Mouse (Mus musculus) hindbrain, embryonic 10.5 days (tissue): ENCODE measurements around the gene Chn1. TPM values are rescaled to one million over a fixed set of nuclear protein-coding genes. Genes with fewer than 3 reads are reported as not detected.

Experiments
- DNase-seq: peaks from one replicate; pipeline ENCODE4 v3.0.0-alpha.2; 2017; ENCODE audit warnings: low spot score
- H3K27ac ChIP-seq: fragments of 300-500 bp; sonication (generic); 2 replicates; pipeline ENCODE4 v1.5.1; 2016; ENCODE audit warnings: mild to moderate bottlenecking, moderate library complexity
- H3K27me3 ChIP-seq: fragments of 300-500 bp; sonication (generic); 2 replicates; pipeline ENCODE4 v1.6.1; 2016; ENCODE audit warnings: mild to moderate bottlenecking; ENCODE audit not compliant: poor library complexity, insufficient read depth, severe bottlenecking
- H3K36me3 ChIP-seq: fragments of 300-500 bp; sonication (generic); 2 replicates; pipeline ENCODE4 v1.6.1; 2016; ENCODE audit warnings: mild to moderate bottlenecking, moderate library complexity
- H3K4me1 ChIP-seq: fragments of 300-500 bp; sonication (generic); replicated peaks from 2 replicates; pipeline ENCODE4 v1.6.1; 2016; ENCODE audit warnings: mild to moderate bottlenecking
- H3K4me3 ChIP-seq: fragments of 300-500 bp; sonication (generic); 2 replicates; pipeline ENCODE4 v1.5.1; 2016; ENCODE audit warnings: mild to moderate bottlenecking, moderate library complexity
- H3K9me3 ChIP-seq: fragments of 300-500 bp; sonication (generic); 2 replicates; pipeline ENCODE4 v1.6.1; 2016; ENCODE audit warnings: mild to moderate bottlenecking, moderate library complexity
- WGBS: fragments of 180-500 bp; shearing (Covaris S2); methylation state at CpG from one replicate; pipeline ENCODE4 v1.1.7; 2016; 5-methylcytosine and 5-hydroxymethylcytosine counted together
- polyA plus RNA-seq: library from polyadenylated mRNA; unstranded; fragments of >200 nt; fragmentation: Nextera tagmentation; extraction: Ambion mirVana; gene quantifications from 2 replicates; pipeline ENCODE4 v1.2.1, GENCODE M21; 2016

Gene Chn1
- polyA plus RNA-seq, 1 experiment from 2014 or later, result 68.4 TPM

DNA sequence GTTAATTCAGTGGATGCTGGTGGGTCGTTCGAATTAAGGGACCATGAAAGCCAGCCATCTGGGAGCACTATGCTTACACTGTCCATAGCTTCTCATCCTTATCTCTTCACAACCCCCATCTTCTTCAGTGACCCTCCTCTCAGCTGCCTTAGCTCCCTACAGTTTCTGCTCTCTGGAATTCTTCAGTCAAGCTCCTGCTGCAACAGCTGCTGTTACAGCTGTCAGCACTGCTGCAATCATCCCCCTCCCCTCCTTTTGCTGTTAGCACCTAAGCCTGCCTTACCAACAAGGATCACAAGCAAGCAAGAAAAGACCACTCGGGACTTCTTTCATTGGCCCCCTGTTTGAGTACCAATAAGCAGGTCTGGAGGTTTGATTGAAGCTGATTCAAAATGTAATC lies 50.2 kb downstream of the Chn1 start:
- WGBS, result 78% methylated on average over 3 of the region's 3 CpGs

DNA sequence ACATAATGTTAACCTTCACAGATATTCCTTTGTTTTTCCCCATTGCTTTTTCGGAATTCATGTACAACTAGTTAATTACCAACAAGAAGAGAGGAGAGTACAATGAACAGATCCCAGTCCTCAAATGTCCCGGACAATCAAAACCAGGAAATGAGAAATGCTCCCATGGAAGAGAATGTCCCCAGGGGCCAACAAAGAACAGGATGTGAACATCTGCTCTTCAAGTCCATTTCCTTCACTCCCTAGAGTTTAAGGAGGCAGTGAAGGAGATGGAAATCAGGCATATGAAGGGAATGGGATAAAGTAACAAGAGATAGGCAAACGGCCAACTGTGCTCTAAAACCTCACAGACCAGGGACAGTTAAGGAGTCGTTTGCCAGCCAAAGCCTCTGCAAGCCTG lies 53.3 kb downstream of the Chn1 start:
- Histone ChIP-seq H3K4me1 (peaks cover 22% of the 10 kb centered on the region), H3K27ac (no peak overlapping the region), H3K9me3 (no peaks in the 10 kb centered on the region), H3K27me3 (no peaks in the 10 kb centered on the region), H3K4me3 (no peak overlapping the region), H3K36me3 (no peaks in the 10 kb centered on the region)
- DNase-seq, result no peak
- WGBS, result 49% methylated on average over 4 of the region's 4 CpGs

More for the DNA sequence above, 50.2 kb downstream of the Chn1 start:
- Histone ChIP-seq H3K27me3 (no peaks in the 10 kb centered on the region), H3K4me3 (no peak overlapping the region), H3K4me1 (peaks cover 22% of the 10 kb centered on the region), H3K9me3 (no peaks in the 10 kb centered on the region), H3K36me3 (no peaks in the 10 kb centered on the region), H3K27ac (no peak overlapping the region)
- no peak for DNase-seq

DNA sequence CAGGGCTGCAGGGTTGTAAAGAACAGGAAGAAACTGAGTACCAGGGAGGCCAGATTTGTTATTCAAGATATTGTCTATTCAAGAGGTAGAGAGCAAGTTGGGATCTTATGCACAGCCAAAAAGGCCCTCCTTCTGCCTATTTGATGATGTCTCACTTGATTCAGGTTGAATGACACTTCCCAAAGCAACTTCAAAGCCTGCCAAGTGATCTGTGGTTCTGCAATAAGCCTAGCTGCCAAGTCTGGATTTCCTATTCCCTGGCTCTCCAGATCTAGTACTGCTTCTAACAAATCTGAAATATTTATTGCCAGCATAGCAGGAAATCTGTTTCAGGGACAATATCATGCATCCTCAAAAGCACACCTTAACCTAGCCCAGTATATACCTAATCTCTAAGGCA lies 62.7 kb downstream of the Chn1 start:
- no peak overlapping the region for H3K27ac ChIP-seq
- H3K36me3 ChIP-seq, result peaks cover 2% of the 10 kb centered on the region; the same call in 1 of the 2 replicates
- no peaks in the 10 kb centered on the region for H3K27me3 ChIP-seq
- DNase-seq, result no peak
- no peaks in the 10 kb centered on the region for H3K4me1 ChIP-seq
- no peaks in the 10 kb centered on the region for H3K9me3 ChIP-seq
- no peak overlapping the region for H3K4me3 ChIP-seq

DNA sequence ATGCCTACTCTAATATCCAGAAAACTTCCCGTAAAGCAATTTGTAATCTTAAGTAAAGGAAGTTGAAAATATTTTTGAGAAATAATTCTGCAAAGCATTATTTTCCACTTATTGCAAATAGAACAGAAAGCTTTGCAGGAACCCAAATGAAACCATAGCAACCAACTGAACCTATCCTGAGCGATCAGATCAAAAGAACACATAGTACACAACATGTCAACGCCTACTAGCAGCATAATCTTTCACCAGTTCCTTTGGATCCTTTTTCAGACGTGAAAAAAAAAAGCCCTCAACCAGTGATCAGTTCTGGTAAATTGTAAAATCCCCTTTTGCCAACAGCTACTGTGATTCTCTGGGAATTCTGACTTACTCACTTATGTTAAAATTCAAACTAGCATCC lies 82.1 kb downstream of the Chn1 start:
- WGBS, result 81% methylated on average over 4 of the region's 4 CpGs
- DNase-seq, result no peak

DNA sequence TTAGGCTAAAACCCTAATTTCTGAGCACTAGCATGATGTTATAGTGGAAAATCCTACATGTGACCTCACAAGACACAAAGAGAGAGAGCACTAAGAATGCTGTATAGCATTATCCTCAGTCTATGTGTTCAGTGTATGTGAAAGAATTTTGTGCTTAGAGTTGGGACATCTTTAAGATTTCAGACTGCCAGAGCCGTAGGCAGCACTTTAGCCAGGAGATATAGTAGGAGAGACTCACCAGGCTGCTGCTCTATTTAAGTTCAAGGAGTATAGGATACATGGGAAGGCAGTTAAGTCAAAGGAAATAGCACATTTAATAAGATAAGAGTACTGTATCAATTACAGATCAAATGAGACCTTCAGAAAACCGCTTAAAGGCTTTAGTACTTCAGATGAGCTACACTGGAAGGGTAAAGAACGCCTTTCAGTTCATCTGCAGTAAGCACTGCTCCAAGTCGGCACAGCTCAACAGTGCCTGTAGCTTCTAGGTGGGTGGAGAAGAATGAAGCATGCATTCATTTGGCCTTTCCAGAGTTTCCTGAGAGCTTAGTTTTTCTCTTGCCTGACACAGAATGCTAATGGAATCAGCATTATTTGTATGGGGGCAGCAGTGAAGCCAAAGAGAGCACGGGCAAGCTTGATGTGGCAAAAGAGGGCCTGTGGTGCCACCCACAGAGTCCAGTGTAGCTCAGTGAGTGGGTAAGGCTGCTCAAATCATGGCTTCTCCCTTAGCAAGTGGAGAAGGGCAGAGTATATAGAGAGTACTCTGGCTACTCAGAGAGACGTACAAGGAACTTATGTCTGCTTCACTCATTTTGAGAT lies 84.2 kb downstream of the Chn1 start:
- 81% methylated on average over 6 of the region's 6 CpGs for WGBS
- no peaks in the 10 kb centered on the region for H3K4me1 ChIP-seq
- no peak overlapping the region for H3K4me3 ChIP-seq
- H3K27ac ChIP-seq, result no peak overlapping the region
- H3K36me3 ChIP-seq, result peaks cover 37% of the 10 kb centered on the region
- no peaks in the 10 kb centered on the region for H3K27me3 ChIP-seq
- H3K9me3 ChIP-seq, result no peaks in the 10 kb centered on the region
- no peak for DNase-seq

More for the DNA sequence above, 82.1 kb downstream of the Chn1 start:
- H3K27me3 ChIP-seq, result no peaks in the 10 kb centered on the region
- H3K27ac ChIP-seq, result no peak overlapping the region
- no peaks in the 10 kb centered on the region for H3K9me3 ChIP-seq
- no peaks in the 10 kb centered on the region for H3K4me1 ChIP-seq
- peaks cover 25% of the 10 kb centered on the region for H3K36me3 ChIP-seq
- no peak overlapping the region for H3K4me3 ChIP-seq

DNA sequence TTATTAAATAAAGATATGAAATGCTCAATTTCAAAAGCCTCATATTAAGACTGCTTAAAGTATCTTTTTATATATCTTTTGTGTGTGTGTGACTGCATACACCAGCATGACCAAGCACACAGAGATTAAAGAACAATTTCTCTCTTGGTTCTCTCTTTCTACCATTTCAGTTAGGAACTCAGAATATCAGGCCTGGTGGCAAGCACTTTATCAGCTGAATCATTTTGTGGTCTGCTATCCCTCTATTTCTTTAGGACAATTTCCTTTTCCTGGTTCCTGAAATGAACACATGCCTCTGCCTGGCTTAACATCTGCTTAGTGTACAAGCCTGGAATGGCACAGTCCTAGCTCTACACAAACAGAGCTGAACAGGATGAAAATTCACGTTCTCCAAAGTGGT lies 92.6 kb downstream of the Chn1 start:
- 69% methylated on average over 1 of the region's 1 CpGs for WGBS

DNA sequence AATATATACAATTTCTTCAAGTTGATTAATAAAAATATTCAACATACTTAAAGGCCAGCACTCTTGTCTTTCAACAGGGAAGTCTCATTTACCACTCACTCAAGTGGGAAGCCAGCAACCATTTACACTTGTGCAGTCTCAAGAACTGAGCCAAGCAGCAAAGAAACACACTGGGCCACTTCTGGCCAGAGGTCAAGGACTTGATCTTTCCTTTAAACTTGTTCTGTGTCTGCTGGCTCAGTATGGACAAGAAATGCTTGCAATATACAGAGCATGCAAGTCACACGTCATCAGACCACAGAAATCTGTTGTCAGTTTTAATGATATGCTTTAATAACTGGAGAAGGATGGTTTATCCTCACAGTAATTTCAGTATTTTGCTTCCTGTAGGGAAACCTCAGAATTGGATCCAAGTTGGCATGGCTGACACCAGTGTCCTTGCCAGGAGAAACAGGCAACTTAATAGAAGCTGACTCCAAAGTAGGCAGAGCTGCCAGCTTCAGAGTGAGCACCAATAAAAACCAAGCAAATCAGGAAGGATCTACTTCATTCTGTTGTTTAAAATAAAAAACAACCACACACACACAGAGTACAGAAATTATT lies 94.6 kb downstream of the Chn1 start:
- no peaks in the 10 kb centered on the region for H3K4me1 ChIP-seq
- WGBS, result 82% methylated on average over 1 of the region's 1 CpGs
- no peak for DNase-seq
- no peak overlapping the region for H3K27ac ChIP-seq
- H3K9me3 ChIP-seq, result no peaks in the 10 kb centered on the region
- H3K4me3 ChIP-seq, result no peak overlapping the region
- H3K36me3 ChIP-seq, result peaks cover 2% of the 10 kb centered on the region; the same call in 1 of the 2 replicates
- H3K27me3 ChIP-seq, result no peaks in the 10 kb centered on the region

More for the DNA sequence above, 92.6 kb downstream of the Chn1 start:
- DNase-seq, result no peak
- no peak overlapping the region for H3K4me3 ChIP-seq
- no peaks in the 10 kb centered on the region for H3K4me1 ChIP-seq
- H3K27me3 ChIP-seq, result no peaks in the 10 kb centered on the region
- H3K9me3 ChIP-seq, result no peaks in the 10 kb centered on the region
- no peak overlapping the region for H3K27ac ChIP-seq
- H3K36me3 ChIP-seq, result peaks cover 6% of the 10 kb centered on the region; the same call in 1 of the 2 replicates

DNA sequence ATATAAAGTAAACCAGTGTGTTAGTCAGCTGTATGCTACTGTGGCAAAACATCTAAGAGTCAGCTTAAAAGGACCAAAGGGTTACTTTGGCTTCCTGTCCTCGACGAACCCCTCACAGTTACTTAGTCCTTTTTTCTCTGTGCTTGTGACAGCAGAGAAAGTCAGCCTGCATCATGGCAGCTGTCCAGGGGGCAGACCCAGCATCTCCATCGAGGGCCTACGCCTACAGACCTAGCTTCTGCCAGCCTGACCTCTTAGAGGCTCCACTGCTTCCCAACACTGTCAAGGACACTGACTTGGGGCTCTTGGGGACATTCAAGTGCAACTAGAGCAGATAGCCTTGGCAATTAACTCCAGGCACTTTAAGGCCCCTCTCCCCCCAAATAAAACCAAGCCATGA lies 106.5 kb downstream of the Chn1 start:
- H3K27me3 ChIP-seq, result no peaks in the 10 kb centered on the region
- H3K27ac ChIP-seq, result no peak overlapping the region
- peaks cover 5% of the 10 kb centered on the region; the same call in 1 of the 2 replicates for H3K36me3 ChIP-seq
- DNase-seq, result no peak
- H3K4me1 ChIP-seq, result no peaks in the 10 kb centered on the region
- no peak overlapping the region for H3K4me3 ChIP-seq
- no peaks in the 10 kb centered on the region for H3K9me3 ChIP-seq
- 81% methylated on average over 4 of the region's 4 CpGs for WGBS

DNA sequence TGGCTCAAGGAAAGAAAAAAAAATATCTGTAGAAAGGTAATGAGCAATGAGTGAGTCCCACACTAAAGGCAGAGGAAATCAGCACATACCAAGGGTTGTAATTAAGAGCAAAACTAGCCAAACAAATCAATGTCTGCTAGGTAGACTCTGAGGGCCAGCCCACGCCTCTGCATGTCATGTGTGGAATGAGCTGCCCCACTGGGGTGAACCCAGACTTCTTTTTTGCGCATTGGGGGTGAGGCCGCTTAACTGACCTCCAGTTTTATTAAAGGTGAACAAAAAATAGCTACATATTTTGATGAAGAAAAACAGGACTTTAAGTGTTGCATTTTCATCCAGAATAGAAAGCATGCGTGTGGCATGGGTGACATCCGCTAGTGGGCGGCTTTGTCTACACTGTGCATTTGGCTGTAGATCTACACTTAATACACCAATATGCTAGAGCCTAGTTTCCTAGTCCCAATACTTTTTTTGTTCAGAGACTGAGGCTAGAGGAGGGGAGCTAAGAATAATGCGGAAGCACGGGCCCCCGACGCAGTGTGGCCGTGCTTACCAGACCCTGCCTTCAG lies 114.5 kb downstream of the Chn1 start:
- peak overlapping the region; percentile 36 for H3K4me3 ChIP-seq
- H3K27me3 ChIP-seq, result no peaks in the 10 kb centered on the region
- no peak overlapping the region for H3K27ac ChIP-seq
- WGBS, result 87% methylated on average over 11 of the region's 11 CpGs
- no peaks in the 10 kb centered on the region for H3K9me3 ChIP-seq
- peaks cover 24% of the 10 kb centered on the region for H3K4me1 ChIP-seq
- DNase-seq, result no peak
- no peaks in the 10 kb centered on the region for H3K36me3 ChIP-seq

DNA sequence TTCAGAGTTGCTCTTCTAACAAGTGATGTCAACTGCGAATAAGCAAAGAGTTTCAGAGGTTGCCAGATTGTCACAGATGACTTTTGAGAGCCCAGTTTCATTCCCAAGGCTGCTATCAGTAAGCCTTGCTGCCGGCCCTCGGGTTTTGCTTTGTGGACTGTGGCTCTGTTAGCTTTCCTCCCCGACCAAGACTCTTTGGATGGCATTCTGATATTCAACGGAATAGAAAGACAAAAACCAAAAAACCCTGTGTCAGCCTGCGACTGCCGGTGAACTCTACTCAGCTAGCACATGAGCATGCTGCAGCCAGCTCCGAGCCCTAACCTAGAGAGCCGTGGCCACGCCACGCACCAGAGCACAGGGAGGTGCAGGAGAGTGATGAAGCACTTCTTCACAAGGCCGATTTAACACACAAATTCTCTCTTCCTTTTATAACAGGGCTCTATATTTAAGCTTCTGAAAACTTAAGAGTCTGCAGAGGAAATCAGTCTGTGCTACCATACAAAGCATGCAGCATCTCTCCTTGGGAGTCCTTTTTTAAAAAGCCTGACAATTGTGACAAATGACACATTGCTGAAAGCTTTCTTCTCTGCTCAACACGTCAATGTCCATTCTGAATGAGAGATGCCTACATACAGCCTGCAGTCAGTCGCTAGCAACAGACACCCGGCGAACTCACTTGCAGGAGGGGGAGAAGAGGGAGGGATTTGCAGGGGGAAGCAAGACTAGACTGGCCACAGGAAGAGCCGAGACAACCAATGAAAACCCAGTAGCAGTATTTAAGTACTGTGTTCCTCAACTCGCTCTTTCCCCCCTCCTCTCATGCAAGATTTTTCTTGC lies 115.2 kb downstream of the Chn1 start:
- Histone ChIP-seq H3K27ac (peak overlapping the region; percentile 73), H3K4me1 (peaks cover 24% of the 10 kb centered on the region), H3K36me3 (no peaks in the 10 kb centered on the region), H3K4me3 (peak overlapping the region; percentile 36), H3K9me3 (no peaks in the 10 kb centered on the region), H3K27me3 (no peaks in the 10 kb centered on the region)
- 36% methylated on average over 18 of the region's 18 CpGs for WGBS
- DNase-seq, result peak; percentile 51

DNA sequence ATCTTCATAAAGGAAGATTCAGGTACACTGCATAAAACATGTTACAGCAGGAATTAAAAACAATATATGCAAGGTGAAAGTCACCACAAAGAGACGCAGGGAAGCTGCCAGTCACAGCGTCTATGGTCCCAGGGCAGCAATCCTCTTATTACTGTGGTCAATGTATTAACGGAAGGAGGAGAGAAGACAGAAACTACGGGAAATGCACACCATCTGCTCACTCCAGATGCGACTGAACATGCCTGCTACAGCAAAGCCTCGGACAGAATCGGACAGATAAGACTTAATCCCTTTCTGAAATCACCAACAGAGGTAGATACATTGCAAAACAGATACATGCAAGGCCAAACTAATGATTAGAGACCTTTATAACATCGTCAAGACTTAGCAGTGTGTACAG lies 116.1 kb downstream of the Chn1 start:
- H3K27me3 ChIP-seq, result no peaks in the 10 kb centered on the region
- H3K4me3 ChIP-seq, result no peak overlapping the region
- H3K9me3 ChIP-seq, result no peaks in the 10 kb centered on the region
- no peak for DNase-seq
- H3K36me3 ChIP-seq, result no peaks in the 10 kb centered on the region
- no peak overlapping the region for H3K27ac ChIP-seq
- peaks cover 27% of the 10 kb centered on the region for H3K4me1 ChIP-seq
- 82% methylated on average over 8 of the region's 8 CpGs for WGBS

DNA sequence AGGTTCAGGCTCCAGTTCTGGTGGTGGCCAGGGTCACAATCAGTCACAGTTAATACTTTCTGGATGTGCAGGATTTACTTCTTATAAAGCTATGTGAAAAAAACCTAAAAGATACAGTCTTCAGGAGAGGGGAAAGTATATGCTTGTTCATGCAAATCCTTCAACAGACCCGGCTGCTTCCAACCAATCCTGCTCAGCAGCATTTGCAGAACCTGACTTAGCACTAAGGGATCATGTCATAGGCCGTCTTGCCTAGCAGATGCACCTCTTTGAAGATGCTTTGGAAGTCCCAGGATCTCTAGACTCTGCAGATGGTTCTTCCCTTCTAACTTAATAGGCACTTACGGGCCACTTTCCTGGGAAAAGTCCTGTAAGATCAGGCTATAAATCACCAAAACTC lies 117.2 kb downstream of the Chn1 start:
- Histone ChIP-seq H3K4me1 (peaks cover 27% of the 10 kb centered on the region), H3K27me3 (no peaks in the 10 kb centered on the region), H3K27ac (no peak overlapping the region), H3K36me3 (no peaks in the 10 kb centered on the region), H3K4me3 (no peak overlapping the region), H3K9me3 (no peaks in the 10 kb centered on the region)
- DNase-seq, result no peak
- 88% methylated on average over 3 of the region's 3 CpGs for WGBS
